Mouse (Mus musculus) embryo, embryonic 11 days (tissue): ENCODE measurements at regions not wholly inside any gene's neighbourhood (a gene's known extent, or its start where the extent isn't known, plus 50 kb on each side); places are given as distances from the start of the nearest gene placed in this dataset.

Experiments
- DNase-seq: peaks from one replicate; pipeline ENCODE4 v3.0.0-alpha.2; 2015

DNA sequence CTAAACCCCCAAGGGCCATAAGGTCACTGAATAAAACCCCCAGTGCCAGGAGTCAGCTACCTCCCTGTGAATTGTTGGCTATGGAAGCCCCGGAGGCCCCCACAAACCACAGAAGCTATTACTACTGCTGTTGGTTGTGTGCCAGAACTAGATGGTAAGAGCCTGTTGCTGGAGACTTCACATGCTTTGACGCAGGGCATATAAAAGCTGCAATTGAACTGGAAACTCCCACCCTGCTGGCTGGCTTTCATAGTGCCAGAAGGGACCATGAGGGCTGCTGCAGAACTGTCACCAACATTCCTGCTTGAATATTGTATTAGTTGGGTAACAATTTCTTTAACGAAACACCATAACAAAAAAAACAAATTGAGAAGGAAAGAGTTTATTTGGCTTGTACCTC, 66.9 kb upstream of the Tbc1d5 start:
- no peak for DNase-seq

DNA sequence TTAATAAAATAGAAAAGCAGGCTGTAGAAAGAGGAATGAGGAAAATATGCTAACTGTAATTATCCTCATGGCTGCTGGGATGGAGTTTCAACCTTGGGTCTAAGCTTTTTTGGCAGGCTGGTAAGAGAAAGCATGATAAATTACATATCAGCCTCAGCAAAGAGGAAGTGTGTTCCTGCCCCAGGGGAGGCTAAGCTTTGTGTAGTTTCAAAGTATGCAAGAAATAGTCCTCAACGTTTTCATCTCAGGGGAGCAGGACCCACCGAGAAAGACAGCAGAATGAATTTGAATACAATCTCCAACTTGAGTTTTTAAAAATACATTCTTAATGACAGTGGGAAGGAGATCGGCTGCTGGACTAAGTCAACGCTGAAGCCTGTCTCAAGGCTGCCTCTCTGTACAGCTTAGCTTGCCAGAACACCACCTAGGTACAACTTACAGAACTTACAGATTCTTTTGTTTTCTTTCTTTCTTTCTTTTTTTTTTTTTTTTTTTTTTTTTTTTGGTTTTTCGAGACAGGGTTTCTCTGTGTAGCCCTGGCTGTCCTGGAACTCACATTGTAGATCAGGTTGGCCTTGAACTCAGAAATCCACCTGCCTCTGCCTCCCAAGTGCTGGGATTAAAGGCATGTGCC, 61.3 kb upstream of the Tbc1d5 start:
- DNase-seq: no peak

- no peak for DNase-seq
Measured at GRCm38 (mm10) chr17:51239465-51239864, 60.3 kb upstream of the Tbc1d5 start.
